Mouse (Mus musculus) Patski (cell line): ENCODE results near the gene Nat8f6. TPM values are rescaled to one million over a fixed set of nuclear protein-coding genes. Genes with fewer than 3 reads are reported as not detected.
"Not testable (repeated sequence)": the region's sequence is repeated elsewhere in the genome, so short reads cannot be mapped to it uniquely, and the experiment has no call there.

Experiments
- ATAC-seq: fragments of 100-300 bp; one replicate; pipeline ENCODE4 v1.8.0; 2021
- CTCF ChIA-PET: fragments of 350-600 bp; sonication (Branson Sonifier 250); formaldehyde crosslinking; loops from one replicate; lab custom pipeline; 2022; ENCODE audit warnings: inconsistent platforms; lab: Charles Lee
- POLR2A ChIA-PET: fragments of 350-600 bp; sonication (Branson Sonifier 250); formaldehyde crosslinking; loops from one replicate; lab custom pipeline; 2022; ENCODE audit warnings: antibody characterized with exemption, inconsistent platforms; lab: Charles Lee
- DNase-seq: peaks from one replicate; pipeline ENCODE4 v3.0.0-alpha.2; 2011; ENCODE audit warnings: low read depth, low spot score
- H3K27me3 ChIP-seq: fragments of 371-371 bp; one replicate; pipeline ENCODE4 v1.5.1; 2021
- CTCF ChIP-seq: fragments of 100-300 bp; IDR thresholded peaks from one replicate; pipeline ENCODE4 v1.5.1; 2021
- in situ Hi-C: fragments of 300-500 bp; cut with MboI; formaldehyde crosslinking; loops from 3 replicates; pipeline ENCODE4 v1.11.1; 2018; ENCODE audit warnings: low pct_unique_long_range_greater_than_20kb, mixed read lengths
- polyA plus RNA-seq: library from polyadenylated mRNA; unstranded; gene quantifications from one replicate; pipeline ENCODE4 v1.2.3, GENCODE M21; 2021

The Nat8f6 gene
- polyA plus RNA-seq = 0.64 TPM

DNA sequence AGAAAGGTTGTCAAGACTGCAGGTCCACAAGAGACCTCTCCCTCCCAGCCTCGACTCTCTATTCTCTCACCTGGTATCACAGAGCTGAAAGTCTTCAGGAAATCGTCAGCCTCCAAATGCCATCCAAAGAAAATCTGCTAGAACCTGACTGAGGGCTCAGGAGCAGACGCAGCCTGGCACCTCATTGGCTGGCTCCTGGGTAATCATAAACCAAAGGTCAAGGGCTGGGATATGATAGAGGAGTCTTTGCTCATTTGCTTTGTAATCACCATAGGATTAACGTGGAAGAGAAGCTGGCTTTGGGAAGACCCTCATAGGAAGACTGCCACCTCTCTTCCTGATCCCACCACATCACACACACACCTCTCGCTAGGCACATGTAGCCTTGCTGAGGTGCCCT lies at the start of gene Nat8f6, which contains the start of gene Nat8f5:
Nat8f6 (minus strand) TSS at position 118 of the 400 bp plus-strand sequence.
Nat8f5 (minus strand) TSS at position 136 of the 400 bp plus-strand sequence.
- TF ChIP-seq CTCF = no peak
- ATAC-seq = no peak
- H3K27me3 ChIP-seq = peaks cover 12% of the 10 kb centered on the region
- ChIA-PET CTCF (no interaction called here), POLR2A (no interaction called here)
- in situ Hi-C loops = no loop called here
- no peak for DNase-seq

DNA sequence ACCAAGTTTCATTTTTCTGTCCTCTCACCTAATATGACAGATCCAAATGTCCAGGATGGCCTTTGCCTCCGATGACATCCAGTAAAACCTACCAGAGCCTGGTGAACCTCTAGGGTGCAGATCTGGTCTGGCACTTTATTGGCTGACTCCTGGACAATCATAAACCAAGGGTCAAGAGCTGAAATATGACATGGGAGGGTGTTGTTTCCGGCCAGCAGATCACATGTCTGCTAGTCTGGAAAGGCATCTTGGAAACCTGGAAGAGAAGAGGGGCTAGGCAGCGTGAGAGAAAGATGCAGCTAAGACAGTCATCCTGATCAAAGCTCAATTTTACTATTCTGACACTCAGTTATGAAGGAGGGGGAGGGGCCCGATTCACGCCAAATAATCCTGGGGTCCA lies 48.3 kb upstream of the Nat8f6 start, which contains the start of gene Nat8f2:
Nat8f2 (minus strand) TSS at position 153 of the 400 bp plus-strand sequence.
- peaks cover 15% of the 10 kb centered on the region for H3K27me3 ChIP-seq
- CTCF ChIA-PET, POLR2A ChIA-PET, ATAC-seq, DNase-seq, in situ Hi-C loops: not testable (repeated sequence)

DNA sequence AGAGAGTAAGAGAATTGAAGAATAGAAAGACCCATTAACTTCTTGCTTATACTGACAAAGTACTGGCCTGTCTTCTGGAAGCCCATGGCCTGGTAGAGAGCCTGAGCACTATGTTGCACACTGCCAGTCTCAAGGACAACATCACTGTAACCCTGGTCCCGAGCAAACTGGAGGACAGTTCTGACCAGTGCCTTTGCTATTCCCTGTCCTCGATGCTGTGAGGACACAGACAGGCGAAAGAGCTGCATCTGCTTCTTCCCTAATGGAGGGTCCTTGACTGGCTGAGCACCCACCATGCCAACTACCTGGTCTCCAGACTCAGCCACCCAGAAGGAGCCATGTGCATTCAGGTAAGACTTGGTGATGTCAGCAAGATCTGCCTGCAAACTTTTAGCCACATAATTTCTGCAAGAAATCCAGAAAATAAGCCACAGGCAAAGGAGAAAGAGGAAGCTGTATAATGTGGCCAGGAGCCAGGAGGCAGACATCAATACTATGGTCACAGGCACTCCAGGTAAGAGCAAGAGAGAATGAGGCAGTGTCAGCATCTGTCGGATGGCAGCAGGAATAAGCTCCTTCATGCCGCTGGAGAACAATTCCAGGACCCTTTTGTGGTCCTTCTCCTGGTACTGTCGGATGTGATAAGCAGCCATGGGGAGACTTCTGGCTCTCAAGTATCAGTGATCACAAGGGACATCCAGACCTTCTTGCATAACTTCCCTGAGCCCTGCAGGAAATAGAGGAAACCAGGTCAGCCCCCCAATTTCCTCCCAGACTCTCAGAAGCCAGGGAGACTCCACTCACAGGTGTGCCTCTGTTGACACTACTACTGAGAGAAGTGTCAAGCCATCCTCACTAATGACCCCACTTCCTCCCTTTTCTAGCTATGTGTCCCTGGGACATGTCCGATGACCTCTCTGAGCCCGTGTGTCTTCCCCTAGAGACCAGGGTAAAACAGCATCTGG lies 47.3 kb upstream of the Nat8f6 start:
- POLR2A ChIA-PET = no interaction called here
- ATAC-seq = no peak
- CTCF ChIA-PET = no interaction called here
- no peak for TF ChIP-seq CTCF
- H3K27me3 ChIP-seq = peaks cover 15% of the 10 kb centered on the region
- in situ Hi-C loops = no loop called here
- no peak for DNase-seq

DNA sequence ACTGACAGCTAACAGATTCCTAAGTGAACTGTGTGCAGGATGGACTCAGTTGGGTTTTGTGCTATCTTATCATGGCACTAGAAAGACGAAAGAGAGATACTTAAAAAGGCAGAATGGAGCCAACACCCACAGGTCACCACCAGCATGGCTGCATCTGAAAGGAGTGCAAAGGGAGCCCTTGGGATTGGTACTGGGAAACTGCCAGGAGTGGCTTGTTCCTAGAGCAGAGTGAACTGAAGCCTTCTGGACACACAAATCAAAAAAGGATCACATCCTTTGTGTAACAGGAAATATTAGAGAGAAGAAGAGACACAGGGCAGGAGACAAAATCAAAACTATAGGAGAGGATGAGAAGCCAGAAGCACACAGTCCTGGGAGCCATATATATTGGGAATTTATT lies 46.2 kb upstream of the Nat8f6 start:
- in situ Hi-C loops, DNase-seq, POLR2A ChIA-PET, ATAC-seq, CTCF ChIA-PET: not testable (repeated sequence)
- H3K27me3 ChIP-seq = peaks cover 19% of the 10 kb centered on the region

GRCm38 (mm10) chr6:85866166-85866565 lies 45.4 kb upstream of the Nat8f6 start:
- CTCF ChIA-PET, in situ Hi-C loops, POLR2A ChIA-PET, DNase-seq, ATAC-seq: not testable (repeated sequence)
- H3K27me3 ChIP-seq = peaks cover 19% of the 10 kb centered on the region

DNA sequence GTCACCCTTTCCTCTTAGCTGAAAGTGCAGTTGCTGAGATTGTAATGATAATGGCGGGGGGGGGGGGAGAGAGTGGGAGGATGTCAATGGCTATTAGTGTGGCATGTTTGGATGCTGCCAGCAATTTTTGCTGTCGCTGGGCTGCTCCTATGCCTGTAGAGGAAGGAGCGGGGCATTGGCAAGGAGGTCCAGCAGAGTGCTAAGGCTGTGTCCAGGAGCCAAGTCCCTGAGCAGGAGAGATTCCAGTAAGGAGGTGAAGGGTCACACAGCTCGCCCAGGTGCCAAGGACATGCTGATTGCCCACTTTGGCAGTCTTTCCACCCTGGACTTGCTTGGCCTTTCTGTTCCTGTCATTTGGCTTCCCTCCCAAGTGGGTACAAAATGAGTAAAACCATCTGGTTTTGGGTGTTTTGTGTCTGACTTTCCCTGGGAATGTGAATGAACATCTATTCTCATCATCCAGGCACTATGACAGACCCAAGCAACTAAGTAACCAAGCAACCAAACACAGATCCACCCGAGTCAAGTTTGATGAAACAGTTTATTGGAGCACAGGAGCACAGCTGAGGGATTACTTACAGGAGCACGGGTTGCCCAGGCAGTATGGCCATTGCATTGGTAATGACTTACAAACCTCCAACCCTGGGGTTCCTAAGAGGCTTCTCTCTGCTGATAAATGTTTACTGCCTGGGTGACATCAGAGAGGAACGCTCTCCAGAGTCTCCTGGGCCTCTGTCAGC lies 44.3 kb upstream of the Nat8f6 start:
- POLR2A ChIA-PET, CTCF ChIA-PET, ATAC-seq, DNase-seq, in situ Hi-C loops: not testable (repeated sequence)
- H3K27me3 ChIP-seq = peaks cover 19% of the 10 kb centered on the region

GRCm38 (mm10) chr6:85863840-85864239 lies 43.1 kb upstream of the Nat8f6 start:
- POLR2A ChIA-PET = no interaction called here
- CTCF ChIA-PET = no interaction called here

GRCm38 (mm10) chr6:85863136-85863535 lies 42.4 kb upstream of the Nat8f6 start:
- TF ChIP-seq CTCF = no peak
- POLR2A ChIA-PET = no interaction called here
- CTCF ChIA-PET = no interaction called here
- in situ Hi-C loops = no loop called here
- ATAC-seq (no peak), DNase-seq (no peak)
- H3K27me3 ChIP-seq = peaks cover 18% of the 10 kb centered on the region

More at GRCm38 (mm10) chr6:85863840-85864239, 43.1 kb upstream of the Nat8f6 start:
- peaks cover 19% of the 10 kb centered on the region for H3K27me3 ChIP-seq
- DNase-seq = no peak
- ATAC-seq = no peak
- no peak for TF ChIP-seq CTCF
- in situ Hi-C loops = no loop called here

GRCm38 (mm10) chr6:85862565-85862964 lies 41.8 kb upstream of the Nat8f6 start:
- no peak for TF ChIP-seq CTCF
- ATAC-seq = no peak
- peaks cover 13% of the 10 kb centered on the region for H3K27me3 ChIP-seq
- in situ Hi-C loops = no loop called here
- CTCF ChIA-PET = no interaction called here
- no peak for DNase-seq
- POLR2A ChIA-PET = no interaction called here

GRCm38 (mm10) chr6:85861247-85861646 lies 40.5 kb upstream of the Nat8f6 start:
- ATAC-seq (no peak), DNase-seq (no peak)
- in situ Hi-C loops = no loop called here
- ChIA-PET POLR2A (no interaction called here), CTCF (no interaction called here)
- peaks cover 8% of the 10 kb centered on the region for H3K27me3 ChIP-seq
- TF ChIP-seq CTCF = no peak
